Mouse (Mus musculus) forebrain, embryonic 11.5 days (tissue): ENCODE measurements around the gene Gata2. TPM values are rescaled to one million over a fixed set of nuclear protein-coding genes. Genes with fewer than 3 reads are reported as not detected.

Experiments used
- ATAC-seq: fragments of 200-750 bp; cut with Nextera tagmentation; replicated peaks from 2 replicates; pipeline ENCODE4 v1.8.0; 2017; ENCODE audit warnings: moderate TSS enrichment; ENCODE audit not compliant: low FRiP score
- DNase-seq: peaks from one replicate; pipeline ENCODE4 v3.0.0-alpha.2; 2017; ENCODE audit warnings: low spot score
- H3K27ac ChIP-seq: fragments of 300-500 bp; sonication (generic); 2 replicates; pipeline ENCODE4 v1.5.1; 2014; ENCODE audit warnings: low read depth, low read length
- H3K27me3 ChIP-seq: fragments of 300-500 bp; sonication (generic); 2 replicates; pipeline ENCODE4 v1.6.1; 2014; ENCODE audit warnings: mild to moderate bottlenecking, low read length, mixed read lengths; ENCODE audit not compliant: control insufficient read depth, insufficient read depth
- H3K36me3 ChIP-seq: fragments of 300-500 bp; sonication (generic); 2 replicates; pipeline ENCODE4 v1.6.1; 2014; ENCODE audit warnings: mild to moderate bottlenecking, low read length, moderate library complexity, mixed read lengths; ENCODE audit not compliant: control insufficient read depth, insufficient read depth
- H3K4me1 ChIP-seq: fragments of 300-500 bp; sonication (generic); replicated peaks from 2 replicates; pipeline ENCODE4 v1.6.1; 2014; ENCODE audit warnings: low read length, mixed read lengths; ENCODE audit not compliant: control insufficient read depth, insufficient read depth
- H3K4me2 ChIP-seq: fragments of 300-500 bp; sonication (generic); 2 replicates; pipeline ENCODE4 v1.6.1; 2014; ENCODE audit warnings: low read depth, mild to moderate bottlenecking, low read length, moderate library complexity, mixed read lengths; ENCODE audit not compliant: severe bottlenecking
- H3K4me3 ChIP-seq: fragments of 300-500 bp; sonication (generic); 2 replicates; pipeline ENCODE4 v1.5.1; 2014; ENCODE audit warnings: low read depth, low read length
- H3K9ac ChIP-seq: fragments of 300-500 bp; sonication (generic); 2 replicates; pipeline ENCODE4 v1.6.1; 2014; ENCODE audit warnings: low read length
- H3K9me3 ChIP-seq: fragments of 300-500 bp; sonication (generic); 2 replicates; pipeline ENCODE4 v1.6.1; 2016; ENCODE audit warnings: low read length, mixed read lengths; ENCODE audit not compliant: control insufficient read depth
- WGBS: fragments of 180-500 bp; shearing (Covaris S2); extraction: QIAGEN DNeasy Blood & Tissue Kit; methylation state at CpG from one replicate; pipeline ENCODE4 v1.1.7; 2014; 5-methylcytosine and 5-hydroxymethylcytosine counted together
- polyA plus RNA-seq: library from polyadenylated mRNA; unstranded; fragments of >200 nt; fragmentation: Nextera tagmentation; extraction: Ambion mirVana; gene quantifications from 2 replicates; pipeline ENCODE4 v1.2.1, GENCODE M21; 2014

The Gata2 gene
- polyA plus RNA-seq, 1 experiment from 2014 or later = 7.9 TPM

DNA sequence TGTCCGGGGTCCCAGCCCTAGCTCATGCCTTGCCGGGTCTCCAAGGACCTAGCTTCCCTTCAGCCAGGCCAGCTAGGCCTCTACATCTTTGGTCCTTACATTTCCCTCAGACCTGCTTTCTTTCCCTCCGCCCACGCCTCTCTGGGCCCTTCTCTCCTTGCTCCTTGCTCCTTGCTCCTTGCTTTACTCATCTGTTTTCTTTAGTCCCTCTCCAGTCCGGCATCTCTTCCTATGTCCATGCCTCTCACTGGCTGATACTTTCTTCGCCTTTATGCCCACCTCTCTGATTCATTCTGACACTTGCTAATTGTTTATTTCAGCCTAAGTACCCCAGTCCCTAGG lies 2.7 kb upstream of the Gata2 start:
- Histone ChIP-seq H3K4me3 (no peak overlapping the region), H3K36me3 (no peaks in the 10 kb centered on the region), H3K4me1 (peaks cover 17% of the 10 kb centered on the region), H3K9me3 (no peaks in the 10 kb centered on the region), H3K27ac (no peak overlapping the region), H3K27me3 (peaks cover 83% of the 10 kb centered on the region), H3K4me2 (no peak overlapping the region), H3K9ac (no peak overlapping the region)
- ATAC-seq (no peak), DNase-seq (no peak)
- WGBS = 9% methylated on average over 6 of the region's 6 CpGs

DNA sequence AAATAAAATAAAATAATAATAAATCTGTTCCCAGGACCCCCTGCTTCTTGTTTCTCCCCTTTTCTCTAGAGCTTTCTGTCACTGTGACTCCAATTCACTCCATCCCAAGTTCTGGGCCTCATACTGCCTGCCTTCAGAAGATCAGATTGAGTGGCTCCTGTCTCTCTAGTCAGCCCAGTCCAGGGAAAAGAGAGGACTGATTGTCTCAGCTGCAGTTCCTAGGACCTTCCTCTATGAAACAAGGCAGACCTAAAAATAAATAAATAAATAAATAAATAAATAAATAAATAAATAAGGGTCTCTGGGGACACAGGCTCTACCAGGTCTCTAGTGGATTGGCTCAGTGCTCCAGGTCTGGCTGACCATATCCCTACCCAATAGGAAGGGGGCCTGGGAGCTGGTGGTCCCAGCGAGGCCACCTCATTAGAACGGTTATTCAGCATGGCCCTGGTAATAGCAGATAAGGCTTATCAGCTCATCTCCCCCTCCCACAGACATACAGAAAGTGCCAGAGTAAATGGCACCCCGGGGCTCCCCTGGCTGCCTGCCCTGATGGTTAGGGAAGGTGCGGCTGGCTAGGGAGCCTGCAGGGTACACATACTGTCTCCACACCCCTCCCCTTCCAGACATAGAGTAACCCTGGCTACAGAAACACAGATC lies 2.1 kb upstream of the Gata2 start:
- no peak overlapping the region for H3K27ac ChIP-seq
- 12% methylated on average over 4 of the region's 4 CpGs for WGBS
- DNase-seq (no peak), ATAC-seq (no peak)
- H3K9me3 ChIP-seq = no peaks in the 10 kb centered on the region
- no peak overlapping the region for H3K4me2 ChIP-seq
- no peak overlapping the region for H3K4me3 ChIP-seq
- H3K27me3 ChIP-seq = peaks cover 89% of the 10 kb centered on the region
- H3K36me3 ChIP-seq = no peaks in the 10 kb centered on the region
- H3K4me1 ChIP-seq = peaks cover 18% of the 10 kb centered on the region
- no peak overlapping the region for H3K9ac ChIP-seq

DNA sequence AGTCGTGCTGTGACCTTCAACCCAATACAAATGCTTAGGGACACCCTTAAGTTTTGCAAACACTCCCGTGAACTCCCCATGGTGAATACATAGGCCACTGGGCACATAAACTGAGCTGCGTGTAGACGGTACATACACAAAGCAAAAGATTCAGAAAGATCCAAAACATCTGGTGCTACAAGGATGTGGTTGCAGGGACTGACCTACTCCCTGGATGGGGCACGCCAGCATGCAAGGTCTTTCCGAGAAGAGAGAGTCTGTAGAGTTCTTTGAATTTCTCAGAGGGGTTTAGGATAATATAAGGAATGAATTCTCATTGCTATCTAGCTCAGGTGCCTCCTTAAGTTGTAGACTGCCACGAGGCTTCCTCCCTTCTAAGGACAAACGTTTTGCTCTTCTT lies 935 bp upstream of the Gata2 start:
- Histone ChIP-seq H3K4me3 (no peak overlapping the region), H3K9me3 (no peaks in the 10 kb centered on the region), H3K27ac (no peak overlapping the region), H3K4me1 (peaks cover 27% of the 10 kb centered on the region), H3K27me3 (peaks cover 97% of the 10 kb centered on the region), H3K36me3 (no peaks in the 10 kb centered on the region), H3K9ac (no peak overlapping the region), H3K4me2 (no peak overlapping the region)
- 7% methylated on average over 8 of the region's 8 CpGs for WGBS
- ATAC-seq = no peak
- no peak for DNase-seq

DNA sequence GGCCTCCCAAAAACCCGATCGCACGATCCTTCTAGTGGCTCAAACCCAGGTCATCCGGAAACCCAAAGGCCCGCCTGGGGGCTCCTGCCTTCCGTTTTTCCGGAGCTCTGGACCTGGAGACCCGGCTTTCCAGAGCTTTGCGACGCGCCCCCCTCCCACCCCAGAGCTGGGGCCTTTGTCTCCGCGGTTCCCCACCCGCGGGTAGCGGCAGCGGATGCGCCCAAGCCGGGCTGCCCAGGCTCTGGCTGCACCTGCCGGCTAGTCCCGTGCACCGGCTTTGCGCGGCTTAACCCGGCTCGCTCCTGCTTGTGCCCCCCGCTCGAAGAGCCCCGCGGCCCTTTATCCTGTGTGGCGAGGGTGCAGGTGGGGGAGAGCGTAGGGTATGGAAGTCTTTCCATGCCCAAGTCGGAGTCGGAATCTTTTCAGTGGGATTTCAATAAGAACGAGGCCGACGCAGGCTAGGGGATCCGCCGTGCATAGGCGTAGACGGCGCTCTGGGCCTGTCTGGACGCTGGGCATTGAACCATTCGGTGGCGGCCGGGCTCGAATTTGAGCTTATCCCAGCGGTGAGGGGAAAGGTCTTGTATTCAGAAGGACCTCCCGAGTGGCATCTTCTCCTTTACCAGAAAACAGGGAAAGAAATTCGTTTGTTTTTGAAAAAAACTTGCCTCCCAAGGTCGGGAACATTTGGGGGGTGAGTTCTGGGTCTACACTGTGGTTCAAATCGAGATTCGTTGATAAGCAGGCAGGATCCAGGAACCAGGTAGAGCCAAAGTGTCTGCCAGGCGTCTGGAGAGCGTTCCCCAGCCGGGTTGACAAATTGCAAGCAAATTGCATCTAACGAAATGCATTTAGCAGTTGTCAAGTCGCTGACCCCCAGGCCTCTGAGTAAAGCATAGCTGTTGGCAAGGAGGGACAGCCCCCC lies 624 bp downstream of the Gata2 start:
- peaks cover 97% of the 10 kb centered on the region for H3K27me3 ChIP-seq
- no peak overlapping the region for H3K27ac ChIP-seq
- H3K4me3 ChIP-seq = peak overlapping the region; percentile 27
- DNase-seq (peak; percentile 71), ATAC-seq (no peak)
- WGBS = under 1% methylated on average over 58 of the region's 58 CpGs
- H3K36me3 ChIP-seq = no peaks in the 10 kb centered on the region
- no peaks in the 10 kb centered on the region for H3K9me3 ChIP-seq
- H3K4me2 ChIP-seq = peak overlapping the region; percentile 46
- peaks cover 39% of the 10 kb centered on the region for H3K4me1 ChIP-seq
- peak overlapping the region; percentile 36 for H3K9ac ChIP-seq

DNA sequence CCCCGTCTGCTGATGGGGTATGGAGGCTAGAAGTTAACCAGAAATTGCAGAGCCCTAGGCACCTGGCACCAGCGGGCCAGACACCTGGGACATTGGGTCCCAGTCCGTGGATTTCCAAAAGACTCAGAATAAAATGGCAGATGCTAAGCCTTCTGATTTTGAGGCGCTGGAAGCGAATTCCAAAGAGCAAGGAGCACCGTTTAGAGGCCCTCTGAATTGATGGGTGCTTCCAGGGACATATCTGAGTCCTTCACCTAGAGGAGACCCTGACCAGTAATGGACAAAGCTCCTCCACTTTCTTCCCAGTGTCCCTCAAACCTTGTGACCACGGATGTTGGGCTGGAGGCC lies 1.3 kb downstream of the Gata2 start:
- Histone ChIP-seq H3K4me2 (no peak overlapping the region), H3K9ac (no peak overlapping the region), H3K36me3 (no peaks in the 10 kb centered on the region), H3K4me3 (no peak overlapping the region), H3K4me1 (peaks cover 36% of the 10 kb centered on the region), H3K27ac (no peak overlapping the region), H3K27me3 (peaks cover 98% of the 10 kb centered on the region), H3K9me3 (no peaks in the 10 kb centered on the region)
- 4% methylated on average over 7 of the region's 7 CpGs for WGBS
- no peak for ATAC-seq
- DNase-seq = no peak

DNA sequence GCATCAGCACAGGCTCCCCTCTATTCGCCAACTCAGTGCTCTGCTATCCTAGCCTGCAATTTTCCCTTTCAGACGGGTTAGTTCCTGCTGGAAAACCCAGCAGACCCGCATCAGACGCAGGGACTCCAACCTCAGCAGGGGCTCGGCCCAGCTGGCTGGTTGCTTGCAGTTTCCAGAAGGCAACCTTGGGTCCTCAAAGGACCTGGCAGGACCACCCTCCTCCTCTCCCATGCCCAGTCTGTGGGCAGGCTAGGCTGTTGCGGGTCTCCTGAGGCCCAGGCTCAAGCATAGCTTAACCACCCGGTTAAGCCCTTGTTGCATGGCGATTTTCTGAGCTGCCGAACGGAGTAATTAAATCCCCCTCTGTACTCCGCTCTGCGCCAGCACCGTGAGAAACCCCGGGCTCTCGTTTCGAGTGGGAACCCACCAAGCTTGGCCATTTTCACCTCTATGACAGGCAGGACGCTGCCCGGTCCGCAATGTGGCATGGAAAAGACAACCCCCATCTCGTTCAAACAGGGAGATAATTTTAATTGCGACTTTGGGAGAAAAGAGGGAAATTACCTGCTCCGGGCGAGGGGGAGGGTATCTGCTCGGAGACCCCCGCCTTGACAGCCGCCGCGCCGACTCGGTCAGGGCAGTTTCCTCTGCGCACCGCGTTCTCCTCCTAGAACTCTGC lies 2.5 kb downstream of the Gata2 start:
- H3K36me3 ChIP-seq = no peaks in the 10 kb centered on the region
- no peaks in the 10 kb centered on the region for H3K9me3 ChIP-seq
- no peak overlapping the region for H3K9ac ChIP-seq
- DNase-seq (peak; percentile 61), ATAC-seq (no peak)
- no peak overlapping the region; the same call in 1 of the 2 replicates for H3K4me2 ChIP-seq
- H3K4me1 ChIP-seq = peaks cover 30% of the 10 kb centered on the region
- peak overlapping the region; percentile 34 for H3K4me3 ChIP-seq
- no peak overlapping the region for H3K27ac ChIP-seq
- 1% methylated on average over 33 of the region's 33 CpGs for WGBS
- H3K27me3 ChIP-seq = peaks cover 98% of the 10 kb centered on the region

DNA sequence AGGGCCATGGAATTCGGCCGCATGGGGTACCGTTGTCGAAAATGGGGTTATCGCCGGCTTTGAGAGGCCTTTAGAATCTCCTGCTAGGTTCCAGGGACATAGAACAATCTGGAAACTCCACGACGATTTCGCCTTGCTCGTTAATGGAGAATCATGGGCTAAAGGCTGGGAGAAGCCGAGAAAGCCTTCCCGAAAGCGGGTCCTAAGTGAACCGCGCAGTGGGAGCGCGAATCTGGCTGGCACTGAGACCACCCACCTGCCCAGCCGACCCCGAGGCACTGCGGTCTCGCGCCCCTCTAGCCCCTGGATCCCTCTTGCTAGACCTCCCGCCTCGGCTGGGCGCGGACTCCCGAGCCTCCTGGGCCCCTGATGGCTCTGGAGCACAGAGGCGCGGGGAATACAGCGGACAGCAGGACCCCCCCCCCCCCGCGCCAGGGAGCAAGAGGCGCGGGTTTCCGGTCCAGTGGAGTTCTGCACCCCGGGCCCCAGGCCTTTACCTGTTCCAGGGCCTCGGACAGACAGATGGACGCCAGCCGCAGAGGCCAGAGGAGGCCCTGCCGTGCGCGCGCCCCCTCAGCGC lies 3.1 kb downstream of the Gata2 start:
- ATAC-seq (no peak), DNase-seq (peak; percentile 68)
- no peaks in the 10 kb centered on the region for H3K9me3 ChIP-seq
- peak overlapping the region; percentile 34 for H3K4me3 ChIP-seq
- no peak overlapping the region for H3K27ac ChIP-seq
- 0 out of 2 replicates have a peak overlapping the region, but pooled peaks have one; percentile 9 for H3K9ac ChIP-seq
- H3K4me2 ChIP-seq = peak overlapping the region; percentile 60
- peaks cover 30% of the 10 kb centered on the region for H3K4me1 ChIP-seq
- H3K27me3 ChIP-seq = peaks cover 97% of the 10 kb centered on the region
- H3K36me3 ChIP-seq = no peaks in the 10 kb centered on the region
- under 1% methylated on average over 43 of the region's 44 CpGs for WGBS

DNA sequence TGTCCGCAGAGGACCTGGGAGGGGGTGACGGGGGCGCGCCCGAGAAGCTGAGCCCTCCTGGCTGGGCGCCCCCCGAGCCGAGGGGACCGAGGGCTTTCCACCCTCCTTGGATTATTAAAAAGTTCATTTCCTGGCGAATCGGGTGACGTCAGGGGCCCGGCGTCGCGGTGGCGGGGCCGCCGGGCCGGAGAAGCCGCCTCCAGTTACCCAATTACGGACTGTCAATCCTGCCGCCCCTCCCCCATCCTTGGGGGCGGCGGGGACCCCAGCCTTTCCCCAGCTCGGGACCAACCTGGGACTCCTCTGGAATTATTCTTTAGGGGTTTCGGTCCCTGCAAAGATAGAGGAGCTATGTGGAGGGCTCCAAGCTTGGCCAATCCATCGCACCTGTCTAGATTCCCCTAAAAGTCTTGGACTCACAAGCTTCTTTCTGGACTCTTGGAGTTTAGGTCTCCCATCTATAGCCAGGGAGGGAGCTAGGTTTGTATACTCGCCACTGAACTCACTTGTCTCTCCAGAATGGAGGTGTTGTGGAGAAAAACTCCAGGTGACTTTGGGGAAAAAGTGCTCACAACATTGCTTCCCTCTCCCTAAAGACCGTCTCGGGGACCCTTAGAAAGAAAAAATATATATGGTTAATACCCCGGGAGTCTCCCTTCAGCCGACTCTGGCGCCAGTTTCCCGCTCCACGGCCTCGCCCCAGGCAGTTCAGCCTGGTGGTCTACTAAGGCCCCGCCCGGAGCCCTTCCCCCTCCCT lies 3.8 kb downstream of the Gata2 start:
- H3K4me1 ChIP-seq = peaks cover 30% of the 10 kb centered on the region
- no peak for ATAC-seq
- peak overlapping the region; percentile 60 for H3K4me2 ChIP-seq
- DNase-seq = peak; percentile 68
- WGBS = 1% methylated on average over 39 of the region's 39 CpGs
- H3K4me3 ChIP-seq = peak overlapping the region; percentile 34
- H3K36me3 ChIP-seq = no peaks in the 10 kb centered on the region
- H3K27ac ChIP-seq = no peak overlapping the region
- peaks cover 97% of the 10 kb centered on the region for H3K27me3 ChIP-seq
- 0 out of 2 replicates have a peak overlapping the region, but pooled peaks have one; percentile 9 for H3K9ac ChIP-seq
- no peaks in the 10 kb centered on the region for H3K9me3 ChIP-seq
